Mouse (Mus musculus): ENCODE data around the gene Wdr35. TPM values are rescaled to one million over a fixed set of nuclear protein-coding genes. Genes with fewer than 3 reads are reported as not detected.

Gene Wdr35
- total and polyA plus RNA-seq, 3 experiments, result 5.9 to 8.8 (median 7.4) TPM

GRCm38 (mm10) chr12:9016376-9016775, 42.7 kb downstream of the Wdr35 start:
- Histone ChIP-seq H3K27me3 (replicated peaks) (no peaks in the 10 kb centered on the region), H3K9ac (ENCODE audit: insufficient read depth, low read depth) (no peak overlapping the region), H3K4me2 (ENCODE audit: insufficient read depth, low read depth, poor library complexity, severe bottlenecking) (no peak overlapping the region), H3K4me1 (ENCODE audit: control insufficient read depth in 1 of 2, insufficient read depth in 2 of 2) (no peaks in the 10 kb centered on the region), H3K27ac (ENCODE audit: insufficient read depth, low read depth) (no peak overlapping the region), H3K79me2 (replicated peaks; ENCODE audit: control insufficient read depth, extremely low read depth, insufficient read depth, poor library complexity, severe bottlenecking) (no peaks in the 10 kb centered on the region), H3K4me3 (replicated peaks in 1 of 3; ENCODE audit: low read depth in 2 of 3, low read length in 2 of 3, poor library complexity in 1 of 3) (no peak overlapping the region), H3K36me3 (replicated peaks in 1 of 2; ENCODE audit: control insufficient read depth in 1 of 2, insufficient read depth in 1 of 2, low read length in 1 of 2) (peaks cover 5 to 27% of the 10 kb centered on the region in 2 experiments), H3K9me3 (replicated peaks; ENCODE audit: low read length) (no peaks in the 10 kb centered on the region)
- no peak for DNase-seq (ENCODE audit: extremely low read depth)
- dilution Hi-C loops (cut with MboI; ENCODE audit: extremely low pct_ligation_motif_present, extremely low pct_unique_long_range_greater_than_20kb, low sequenced_read_pairs), result no loop called here
- in situ Hi-C loops (cut with MboI; ENCODE audit: low pct_ligation_motif_present, low pct_unique_long_range_greater_than_20kb, low sequenced_read_pairs), result loop anchor here (10.0 to 25.0 kb wide), 3 partner anchors 242 to 704 kb away; partner anchors contain the start of genes Gdf7, Hs1bp3 and Sdc1
- TF ChIP-seq TBP (conservative IDR thresholded peaks at IDR 0.05; ENCODE audit: low read depth, low read length) (no peak), MYC (IDR thresholded peaks at IDR 0.05; ENCODE audit: low read depth, low read length) (no peak), EP300 (IDR thresholded peaks at IDR 0.05; ENCODE audit: low read length) (no peak), USF1 (IDR thresholded peaks at IDR 0.05; ENCODE audit: low read depth, low read length) (no peak), JUND (conservative IDR thresholded peaks at IDR 0.05; ENCODE audit: low read depth, low read length) (no peak), POLR2AphosphoS2 (IDR thresholded peaks at IDR 0.05; ENCODE audit: low read depth, low read length) (no peak), MEF2A (IDR thresholded peaks at IDR 0.05; ENCODE audit: borderline replicate concordance, low read depth, low read length) (no peak), KAT2A (IDR thresholded peaks at IDR 0.05; ENCODE audit: insufficient replicate concordance, low read length) (no peak), BHLHE40 (IDR thresholded peaks at IDR 0.05; ENCODE audit: low read depth, low read length) (no peak), ELF1 (IDR thresholded peaks at IDR 0.05; ENCODE audit: low read depth, low read length) (no peak), E2F4 (IDR thresholded peaks at IDR 0.05; ENCODE audit: insufficient replicate concordance, low read depth, low read length) (no peak), CHD1 (IDR thresholded peaks at IDR 0.05; ENCODE audit: low read depth, low read length) (no peak), MAZ (IDR thresholded peaks at IDR 0.05; ENCODE audit: low read depth, low read length) (no peak), CTCF (conservative IDR thresholded peaks at IDR 0.05 in 1 of 2, IDR thresholded peaks at IDR 0.05 in 1 of 2; ENCODE audit: low read depth in 2 of 2, low read length in 2 of 2) (no peak), SMC3 (IDR thresholded peaks at IDR 0.05; ENCODE audit: low read depth, low read length) (no peak), POLR2A (IDR thresholded peaks at IDR 0.05; ENCODE audit: low read depth, low read length) (no peak), RCOR1 (conservative IDR thresholded peaks at IDR 0.05; ENCODE audit: low read depth, low read length) (no peak), JUN (IDR thresholded peaks at IDR 0.05; ENCODE audit: insufficient read depth, low read depth, low read length) (no peak), SIN3A (IDR thresholded peaks at IDR 0.05; ENCODE audit: low read length) (no peak), IRF4 (IDR thresholded peaks at IDR 0.05; ENCODE audit: low read depth, low read length) (no peak)

DNA sequence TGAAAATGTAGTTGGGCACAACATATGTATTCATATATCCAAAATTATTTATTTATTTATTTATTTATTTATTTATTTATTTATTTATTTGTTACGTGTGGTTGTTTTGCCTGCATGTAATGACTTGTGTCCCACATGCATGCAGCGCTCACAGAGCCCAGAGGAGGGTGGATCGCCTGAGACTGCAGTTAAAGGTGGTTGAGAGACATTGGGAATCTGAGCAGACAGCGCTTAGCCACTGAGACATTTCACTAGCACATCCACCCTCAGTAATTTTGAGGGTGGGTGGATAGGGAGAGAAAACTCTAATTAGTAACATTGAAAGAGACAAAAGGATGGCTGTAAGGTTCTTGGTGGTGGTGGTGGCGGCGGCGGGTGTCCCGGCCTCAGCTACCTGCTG, 46.7 kb downstream of the Wdr35 start:
- Histone ChIP-seq H3K27ac (ENCODE audit: insufficient read depth, low read depth) (no peak overlapping the region), H3K36me3 (replicated peaks in 1 of 2; ENCODE audit: control insufficient read depth in 1 of 2, insufficient read depth in 1 of 2, low read length in 1 of 2) (peaks cover 0 to 25% of the 10 kb centered on the region in 2 experiments), H3K27me3 (replicated peaks) (no peaks in the 10 kb centered on the region), H3K79me2 (replicated peaks; ENCODE audit: control insufficient read depth, extremely low read depth, insufficient read depth, poor library complexity, severe bottlenecking) (no peaks in the 10 kb centered on the region), H3K4me3 (replicated peaks in 1 of 3; ENCODE audit: low read depth in 2 of 3, low read length in 2 of 3, poor library complexity in 1 of 3) (no peak overlapping the region), H3K4me2 (ENCODE audit: insufficient read depth, low read depth, poor library complexity, severe bottlenecking) (no peak overlapping the region), H3K9ac (ENCODE audit: insufficient read depth, low read depth) (no peak overlapping the region), H3K9me3 (replicated peaks; ENCODE audit: low read length) (no peaks in the 10 kb centered on the region), H3K4me1 (ENCODE audit: control insufficient read depth in 1 of 2, insufficient read depth in 2 of 2) (no peaks in the 10 kb centered on the region)
- no peak for DNase-seq (ENCODE audit: extremely low read depth)
- TF ChIP-seq CHD1 (IDR thresholded peaks at IDR 0.05; ENCODE audit: low read depth, low read length), result no peak
- no peak for TF ChIP-seq MXI1 (IDR thresholded peaks at IDR 0.05; ENCODE audit: low read depth, low read length)
- no peak for TF ChIP-seq POLR2AphosphoS2 (IDR thresholded peaks at IDR 0.05; ENCODE audit: low read depth, low read length)
- in situ Hi-C loops (cut with MboI; ENCODE audit: low pct_ligation_motif_present, low pct_unique_long_range_greater_than_20kb, low sequenced_read_pairs) (loop anchor here (25.0 kb wide), 2 partner anchors 483 to 708 kb away; partner anchors contain the start of genes Gdf7 and Hs1bp3), dilution Hi-C loops (cut with MboI; ENCODE audit: extremely low pct_ligation_motif_present, extremely low pct_unique_long_range_greater_than_20kb, low sequenced_read_pairs) (no loop called here)

All from CH12.LX (cell line).